In genomic region chr9:120361656-120362055, GRCm38 (mm10) we compare ENCODE assay signal across 23 mouse cellular contexts.
DNase-seq lines count a peak whose midpoint lies in the region; ATAC-seq lines count a peak whose summit lies in the region.
"Had no signal": no experiment of that assay in that cellular context is flagged by ENCODE, and none has a peak within 500 bp of the region (broad histone marks: within the 10 kb centered on the region; RNA-seq: fewer than 3 reads in every experiment).

No protein-coding gene starts in this region.

- no peak overlapping the region for H3K4me2 ChIP-seq in heart, embryonic 12.5 days
- H3K4me2 ChIP-seq in forebrain, embryonic 15.5 days (replicated peaks): no peak overlapping the region
- H3K4me2 ChIP-seq: hindbrain, embryonic 15.5 days; limb, embryonic 15.5 days had no signal

- ATAC-seq in heart, embryonic 12.5 days (ENCODE audit: insufficient number of reproducible peaks, low FRiP score): no peak
- ATAC-seq in forebrain, embryonic 15.5 days (replicated peaks): no peak
- ATAC-seq: forebrain, embryonic 16.5 days; intestine, embryonic 16.5 days had no signal

- peaks cover 28% of the 10 kb centered on the region for H3K4me1 ChIP-seq in heart, embryonic 12.5 days (replicated peaks)
- H3K4me1 ChIP-seq in forebrain, embryonic 15.5 days: no peaks in the 10 kb centered on the region

- WGBS in heart, embryonic 12.5 days: 82% methylated on average over 6 of the region's 6 CpGs
- 88% methylated on average over 6 of the region's 6 CpGs for whole genome bisulfite sequencing in forebrain, embryonic 15.5 days

- H3K9ac ChIP-seq in heart, embryonic 12.5 days: no peak overlapping the region
- H3K9ac ChIP-seq in forebrain, embryonic 15.5 days (replicated peaks): no peak overlapping the region
- H3K9ac ChIP-seq: hindbrain, embryonic 15.5 days; limb, embryonic 15.5 days; liver, embryonic 15.5 days had no signal

- H3K27ac ChIP-seq in heart, embryonic 12.5 days (ENCODE audit: poor library complexity, severe bottlenecking): peak overlapping the region; percentile 84
- no peak overlapping the region for H3K27ac ChIP-seq in forebrain, embryonic 15.5 days (replicated peaks)
- H3K27ac ChIP-seq: limb, embryonic 15.5 days had no signal

- peaks cover 4% of the 10 kb centered on the region; the same call in 1 of the 2 replicates for H3K9me3 ChIP-seq in heart, embryonic 12.5 days (replicated peaks)
- no peaks in the 10 kb centered on the region for H3K9me3 ChIP-seq in forebrain, embryonic 15.5 days
- H3K9me3 ChIP-seq: hindbrain, embryonic 15.5 days; limb, embryonic 15.5 days; liver, embryonic 15.5 days had no signal

- no peak overlapping the region for H3K4me3 ChIP-seq in heart, embryonic 12.5 days
- H3K4me3 ChIP-seq in forebrain, embryonic 15.5 days: no peak overlapping the region
- H3K4me3 ChIP-seq: hindbrain, embryonic 15.5 days; limb, embryonic 15.5 days; liver, embryonic 15.5 days; megakaryocyte, embryonic 14.5 days had no signal

- DNase-seq in heart, postnatal 4 days: no peak
- peak; percentile 67 to 81 for DNase-seq in left cerebral cortex, adult 18-20 months (ENCODE audit: low spot score in 2 of 2)
- DNase-seq in left cerebral cortex, adult 11 months (ENCODE audit: low spot score): no peak
- peak; percentile 81 for DNase-seq in right cerebral cortex, adult 18-20 months
- no peak for DNase-seq in right cerebral cortex, postnatal 25 days
- DNase-seq: adrenal gland, postnatal 25 days; B cell, adult 2 months; cerebellum, adult 11-12 months; cerebellum, postnatal 14 days; embryo, embryonic 11 days; heart, postnatal 10 days; kidney, postnatal 36 days; lung, postnatal 14 days; retina, postnatal 1 day; thymus, postnatal 4 days had no signal

- H3K27me3 ChIP-seq in heart, embryonic 12.5 days (replicated peaks): no peaks in the 10 kb centered on the region
- no peaks in the 10 kb centered on the region for H3K27me3 ChIP-seq in forebrain, embryonic 15.5 days
- H3K27me3 ChIP-seq: hindbrain, embryonic 15.5 days; limb, embryonic 15.5 days; liver, embryonic 15.5 days had no signal

- no peaks in the 10 kb centered on the region for H3K36me3 ChIP-seq in heart, embryonic 12.5 days
- no peaks in the 10 kb centered on the region for H3K36me3 ChIP-seq in forebrain, embryonic 15.5 days
- H3K36me3 ChIP-seq: hindbrain, embryonic 15.5 days; limb, embryonic 15.5 days; liver, embryonic 15.5 days had no signal

Comparison
In these comparisons a context has a peak if more than half of its experiments do, and no peak if none do; other contexts are left out.
1. DNase-seq: peak in left cerebral cortex, adult 18-20 months (2 of 2) and right cerebral cortex, adult 18-20 months (single experiment); none in heart, postnatal 4 days (single experiment), left cerebral cortex, adult 11 months (single experiment) and right cerebral cortex, postnatal 25 days (single experiment).